Mouse (Mus musculus) stomach, embryonic 14.5 days (tissue): ENCODE measurements around the gene Ilkap. TPM values are rescaled to one million over a fixed set of nuclear protein-coding genes. Genes with fewer than 3 reads are reported as not detected.

Source experiments
- ATAC-seq: fragments of 200-750 bp; cut with Nextera tagmentation; 2 replicates; pipeline ENCODE4 v1.8.0; 2017; ENCODE audit warnings: low read depth, moderate TSS enrichment; ENCODE audit not compliant: insufficient number of reproducible peaks, insufficient read depth, low FRiP score
- H3K27ac ChIP-seq: fragments of 300-500 bp; sonication (generic); 2 replicates; pipeline ENCODE4 v1.5.1; 2014; ENCODE audit warnings: mild to moderate bottlenecking, low read length, moderate library complexity, mixed read lengths
- H3K27me3 ChIP-seq: fragments of 300-500 bp; sonication (generic); 2 replicates; pipeline ENCODE4 v1.6.1; 2014; ENCODE audit warnings: low read length, control low read depth, mixed read lengths; ENCODE audit not compliant: control insufficient read depth, insufficient read depth
- H3K36me3 ChIP-seq: fragments of 300-500 bp; sonication (generic); 2 replicates; pipeline ENCODE4 v1.6.1; 2014; ENCODE audit warnings: mild to moderate bottlenecking, control low read depth, low read length, moderate library complexity, mixed read lengths; ENCODE audit not compliant: control insufficient read depth, insufficient read depth
- H3K4me1 ChIP-seq: fragments of 300-500 bp; sonication (generic); 2 replicates; pipeline ENCODE4 v1.6.1; 2014; ENCODE audit warnings: low read length, control low read depth, mixed read lengths; ENCODE audit not compliant: control insufficient read depth, insufficient read depth
- H3K4me2 ChIP-seq: fragments of 300-500 bp; sonication (generic); replicated peaks from 2 replicates; pipeline ENCODE4 v1.6.1; 2014; ENCODE audit warnings: low read depth, low read length, control low read depth
- H3K4me3 ChIP-seq: fragments of 300-500 bp; sonication (generic); 2 replicates; pipeline ENCODE4 v1.5.1; 2014; ENCODE audit warnings: low read depth, low read length, control low read depth
- H3K9ac ChIP-seq: fragments of 300-500 bp; sonication (generic); replicated peaks from 2 replicates; pipeline ENCODE4 v1.6.1; 2014; ENCODE audit warnings: low read depth, mild to moderate bottlenecking, control low read depth, low read length, moderate library complexity, mixed read lengths
- H3K9me3 ChIP-seq: fragments of 300-500 bp; sonication (generic); 2 replicates; pipeline ENCODE4 v1.6.1; 2016; ENCODE audit warnings: low read depth, low read length, control low read depth; ENCODE audit not compliant: control insufficient read depth
- WGBS: fragments of 180-500 bp; shearing (Covaris S2); extraction: QIAGEN DNeasy Blood & Tissue Kit; methylation state at CpG from one replicate; pipeline ENCODE4 v1.1.7; 2014; 5-methylcytosine and 5-hydroxymethylcytosine counted together
- polyA plus RNA-seq: library from polyadenylated mRNA; unstranded; fragments of >200 nt; fragmentation: Nextera tagmentation; extraction: Ambion mirVana; gene quantifications from 2 replicates; pipeline ENCODE4 v1.2.1, GENCODE M21; 2014

Ilkap gene
- polyA plus RNA-seq, 1 experiment from 2014 or later = 146 TPM

- Histone ChIP-seq H3K27me3 (no peaks in the 10 kb centered on the region), H3K4me2 (peak overlapping the region; percentile 97), H3K36me3 (no peaks in the 10 kb centered on the region), H3K4me1 (peaks cover 27% of the 10 kb centered on the region), H3K9ac (peak overlapping the region; percentile 74; the same call in 1 of the 2 replicates), H3K4me3 (peak overlapping the region; percentile 77), H3K27ac (no peak overlapping the region), H3K9me3 (no peaks in the 10 kb centered on the region)
- ATAC-seq = no peak
- 70% methylated on average over 8 of the region's 8 CpGs for WGBS
Measured at GRCm38 (mm10) chr1:91411631-91412285, 13.1 kb upstream of the Ilkap start.

GRCm38 (mm10) chr1:91407819-91408218, 9.2 kb upstream of the Ilkap start:
- 71% methylated on average over 4 of the region's 4 CpGs for WGBS
- no peak overlapping the region for H3K4me2 ChIP-seq

GRCm38 (mm10) chr1:91405406-91406169, 7.0 kb upstream of the Ilkap start:
- no peaks in the 10 kb centered on the region for H3K36me3 ChIP-seq
- H3K4me2 ChIP-seq = no peak overlapping the region
- 54% methylated on average over 23 of the region's 23 CpGs for WGBS
- no peaks in the 10 kb centered on the region for H3K4me1 ChIP-seq
- H3K4me3 ChIP-seq = no peak overlapping the region
- no peak overlapping the region for H3K9ac ChIP-seq
- no peaks in the 10 kb centered on the region for H3K27me3 ChIP-seq
- H3K27ac ChIP-seq = no peak overlapping the region
- ATAC-seq = no peak
- no peaks in the 10 kb centered on the region for H3K9me3 ChIP-seq

More at GRCm38 (mm10) chr1:91407819-91408218, 9.2 kb upstream of the Ilkap start:
- H3K9me3 ChIP-seq = no peaks in the 10 kb centered on the region
- ATAC-seq = no peak
- H3K27me3 ChIP-seq = no peaks in the 10 kb centered on the region
- H3K4me3 ChIP-seq = no peak overlapping the region
- H3K27ac ChIP-seq = no peak overlapping the region
- no peaks in the 10 kb centered on the region for H3K36me3 ChIP-seq
- H3K4me1 ChIP-seq = peaks cover 9% of the 10 kb centered on the region
- H3K9ac ChIP-seq = no peak overlapping the region

GRCm38 (mm10) chr1:91404976-91405375, 6.4 kb upstream of the Ilkap start:
- Histone ChIP-seq H3K27me3 (no peaks in the 10 kb centered on the region), H3K9ac (no peak overlapping the region), H3K4me3 (no peak overlapping the region), H3K4me2 (no peak overlapping the region), H3K36me3 (no peaks in the 10 kb centered on the region), H3K4me1 (no peaks in the 10 kb centered on the region), H3K27ac (no peak overlapping the region), H3K9me3 (no peaks in the 10 kb centered on the region)
- WGBS = 21% methylated on average over 1 of the region's 1 CpGs
- ATAC-seq = no peak

- Histone ChIP-seq H3K4me3 (peak overlapping the region; percentile 93), H3K4me1 (peaks cover 15% of the 10 kb centered on the region; the same call in 1 of the 2 replicates), H3K27ac (peak overlapping the region; percentile 81), H3K36me3 (peaks cover 6% of the 10 kb centered on the region), H3K9ac (peak overlapping the region; percentile 94), H3K4me2 (peak overlapping the region; percentile 83), H3K27me3 (no peaks in the 10 kb centered on the region), H3K9me3 (no peaks in the 10 kb centered on the region)
- no peak for ATAC-seq
- 1% methylated on average over 12 of the region's 12 CpGs for WGBS
Measured at GRCm38 (mm10) chr1:91397927-91398259, 722 bp downstream of the Ilkap start.

GRCm38 (mm10) chr1:91390369-91390768, 8.2 kb downstream of the Ilkap start:
- no peaks in the 10 kb centered on the region for H3K27me3 ChIP-seq
- 0 out of 2 replicates have a peak, but pooled peaks have one; percentile 58 for ATAC-seq
- H3K27ac ChIP-seq = no peak overlapping the region
- no peaks in the 10 kb centered on the region for H3K4me1 ChIP-seq
- H3K4me2 ChIP-seq = no peak overlapping the region
- H3K9ac ChIP-seq = no peak overlapping the region
- WGBS = 66% methylated on average over 5 of the region's 5 CpGs
- H3K4me3 ChIP-seq = no peak overlapping the region
- H3K9me3 ChIP-seq = no peaks in the 10 kb centered on the region
- peaks cover 44% of the 10 kb centered on the region for H3K36me3 ChIP-seq

- no peak overlapping the region for H3K4me3 ChIP-seq
- no peak overlapping the region for H3K9ac ChIP-seq
- no peaks in the 10 kb centered on the region for H3K9me3 ChIP-seq
- ATAC-seq = no peak
- H3K4me2 ChIP-seq = no peak overlapping the region
- 90% methylated on average over 4 of the region's 4 CpGs for WGBS
- no peaks in the 10 kb centered on the region for H3K27me3 ChIP-seq
- peaks cover 86% of the 10 kb centered on the region for H3K36me3 ChIP-seq
- no peak overlapping the region for H3K27ac ChIP-seq
- H3K4me1 ChIP-seq = no peaks in the 10 kb centered on the region
Measured at GRCm38 (mm10) chr1:91381091-91381471, 17.5 kb downstream of the Ilkap start.

GRCm38 (mm10) chr1:91380453-91381090, 18.0 kb downstream of the Ilkap start:
- ATAC-seq = peak; percentile 28; the same call in 1 of the 2 replicates
- H3K9me3 ChIP-seq = no peaks in the 10 kb centered on the region
- H3K4me3 ChIP-seq = no peak overlapping the region
- H3K27me3 ChIP-seq = no peaks in the 10 kb centered on the region
- no peak overlapping the region for H3K27ac ChIP-seq
- H3K36me3 ChIP-seq = peaks cover 88% of the 10 kb centered on the region
- no peak overlapping the region for H3K9ac ChIP-seq
- H3K4me2 ChIP-seq = no peak overlapping the region
- 61% methylated on average over 7 of the region's 7 CpGs for WGBS
- H3K4me1 ChIP-seq = no peaks in the 10 kb centered on the region
